14 mouse cellular contexts compared by ENCODE assay signal in genomic region chr8:122312553-122312952, GRCm38 (mm10). TPM values are rescaled to one million over a fixed set of nuclear protein-coding genes. Genes with fewer than 3 reads are reported as not detected.
DNase-seq lines count a peak whose midpoint lies in the region; ATAC-seq and TF ChIP-seq lines count a peak whose summit lies in the region.
"Had no signal": no experiment of that assay in that cellular context is flagged by ENCODE, and none has a peak within 500 bp of the region (broad histone marks: within the 10 kb centered on the region; RNA-seq: fewer than 3 reads in every experiment).

No protein-coding gene starts in this region.

- no peak for DNase-seq in forebrain, embryonic 11.5 days (ENCODE audit: low spot score)
- DNase-seq in forebrain, embryonic 14.5 days (ENCODE audit: low spot score) = no peak
- DNase-seq in liver = peak; percentile 60
- DNase-seq in stomach, postnatal 0 days (ENCODE audit: low spot score) = no peak
- DNase-seq in layer of hippocampus, adult 8-10 months (ENCODE audit: low spot score in 2 of 2) = no peak
- DNase-seq: cerebellum, adult 2 months; gastrocnemius, postnatal 10 days; midbrain, embryonic 14.5 days had no signal

- no peak overlapping the region for H3K4me2 ChIP-seq in forebrain, embryonic 11.5 days (ENCODE audit: low read depth, low read length, severe bottlenecking)
- no peak overlapping the region for H3K4me2 ChIP-seq in forebrain, embryonic 14.5 days (ENCODE audit: low read length)
- no peak overlapping the region for H3K4me2 ChIP-seq in intestine, embryonic 15.5 days (replicated peaks)
- H3K4me2 ChIP-seq in intestine, postnatal 0 days (replicated peaks; ENCODE audit: low read depth) = no peak overlapping the region
- H3K4me2 ChIP-seq in stomach, postnatal 0 days (replicated peaks; ENCODE audit: low read depth) = no peak overlapping the region
- H3K4me2 ChIP-seq: hindbrain, embryonic 15.5 days had no signal

- no peak for TF ChIP-seq EP300 in stomach, postnatal 0 days (optimal IDR thresholded peaks at IDR 0.05)

- H3K9me3 ChIP-seq in forebrain, embryonic 11.5 days (ENCODE audit: control insufficient read depth, low read length) = no peaks in the 10 kb centered on the region
- H3K9me3 ChIP-seq in forebrain, embryonic 14.5 days (replicated peaks; ENCODE audit: control insufficient read depth, low read length) = no peaks in the 10 kb centered on the region
- H3K9me3 ChIP-seq in intestine, embryonic 15.5 days = no peaks in the 10 kb centered on the region
- H3K9me3 ChIP-seq in intestine, postnatal 0 days (ENCODE audit: control insufficient read depth) = no peaks in the 10 kb centered on the region
- H3K9me3 ChIP-seq in stomach, postnatal 0 days (ENCODE audit: control insufficient read depth, low read length) = no peaks in the 10 kb centered on the region
- H3K9me3 ChIP-seq: hindbrain, embryonic 15.5 days had no signal

- no peak overlapping the region for H3K4me3 ChIP-seq in forebrain, embryonic 11.5 days (ENCODE audit: low read depth, low read length)
- no peak overlapping the region for H3K4me3 ChIP-seq in forebrain, embryonic 14.5 days (ENCODE audit: low read depth, low read length)
- no peak overlapping the region for H3K4me3 ChIP-seq in intestine, embryonic 15.5 days (replicated peaks)
- no peak overlapping the region for H3K4me3 ChIP-seq in intestine, postnatal 0 days (ENCODE audit: low read depth, low read length)
- no peak overlapping the region for H3K4me3 ChIP-seq in stomach, postnatal 0 days (ENCODE audit: low read depth, low read length)
- H3K4me3 ChIP-seq: hindbrain, embryonic 15.5 days had no signal

- no peak overlapping the region for H3K9ac ChIP-seq in forebrain, embryonic 11.5 days (ENCODE audit: low read length)
- no peak overlapping the region for H3K9ac ChIP-seq in forebrain, embryonic 14.5 days (ENCODE audit: low read length)
- H3K9ac ChIP-seq in intestine, embryonic 15.5 days = no peak overlapping the region
- no peak overlapping the region for H3K9ac ChIP-seq in intestine, postnatal 0 days (ENCODE audit: low read depth, low read length)
- H3K9ac ChIP-seq in stomach, postnatal 0 days (ENCODE audit: low read length) = no peak overlapping the region
- H3K9ac ChIP-seq: hindbrain, embryonic 15.5 days had no signal

- no peaks in the 10 kb centered on the region for H3K36me3 ChIP-seq in forebrain, embryonic 11.5 days (ENCODE audit: control insufficient read depth, insufficient read depth, low read length)
- no peaks in the 10 kb centered on the region for H3K36me3 ChIP-seq in forebrain, embryonic 14.5 days (ENCODE audit: control insufficient read depth, insufficient read depth, low read length)
- no peaks in the 10 kb centered on the region for H3K36me3 ChIP-seq in intestine, embryonic 15.5 days
- H3K36me3 ChIP-seq in intestine, postnatal 0 days (ENCODE audit: control insufficient read depth, insufficient read depth) = peaks cover 18% of the 10 kb centered on the region; the same call in 1 of the 2 replicates
- 0 out of 2 replicates have a peak, but pooled peaks cover 2% of the 10 kb centered on the region for H3K36me3 ChIP-seq in stomach, postnatal 0 days (ENCODE audit: control insufficient read depth, insufficient read depth, low read length)
- H3K36me3 ChIP-seq: hindbrain, embryonic 15.5 days had no signal

- 0 out of 2 replicates have a peak overlapping the region, but pooled peaks have one; percentile 3 for H3K27ac ChIP-seq in forebrain, embryonic 11.5 days (ENCODE audit: low read depth, low read length)
- no peak overlapping the region for H3K27ac ChIP-seq in forebrain, embryonic 14.5 days (ENCODE audit: low read depth, low read length)
- H3K27ac ChIP-seq in intestine, embryonic 15.5 days = peak overlapping the region; percentile 54; the same call in 1 of the 2 replicates
- no peak overlapping the region for H3K27ac ChIP-seq in intestine, postnatal 0 days (ENCODE audit: low read depth, low read length)
- 0 out of 2 replicates have a peak overlapping the region, but pooled peaks have one; percentile 3 for H3K27ac ChIP-seq in stomach, postnatal 0 days (replicated peaks)
- H3K27ac ChIP-seq: hindbrain, embryonic 15.5 days had no signal

- no peak for TF ChIP-seq CTCF in intestine, postnatal 0 days (IDR thresholded peaks at IDR 0.05; ENCODE audit: low read depth)
- no peak for TF ChIP-seq CTCF in stomach, postnatal 0 days (IDR thresholded peaks at IDR 0.05; ENCODE audit: low read depth)

- ATAC-seq in forebrain, embryonic 11.5 days (replicated peaks; ENCODE audit: low FRiP score) = no peak
- ATAC-seq in forebrain, embryonic 14.5 days = no peak
- ATAC-seq in intestine, embryonic 15.5 days = no peak
- ATAC-seq in intestine, postnatal 0 days = no peak
- ATAC-seq in stomach, postnatal 0 days (ENCODE audit: low FRiP score, low TSS enrichment) = no peak
- ATAC-seq in granulocyte monocyte progenitor cell, adult 5-6 weeks (replicated peaks; ENCODE audit: poor library complexity, severe bottlenecking) = no peak
- ATAC-seq: lung, postnatal 0 days had no signal

- WGBS in forebrain, embryonic 11.5 days = 76% methylated on average over 2 of the region's 2 CpGs
- 83% methylated on average over 2 of the region's 2 CpGs for WGBS in forebrain, embryonic 14.5 days
- 80% methylated on average over 2 of the region's 2 CpGs for WGBS in intestine, embryonic 15.5 days
- 82% methylated on average over 2 of the region's 2 CpGs for WGBS in intestine, postnatal 0 days
- 60% methylated on average over 2 of the region's 2 CpGs for WGBS in stomach, postnatal 0 days

- H3K4me1 ChIP-seq in forebrain, embryonic 11.5 days (replicated peaks; ENCODE audit: control insufficient read depth, insufficient read depth, low read length) = no peaks in the 10 kb centered on the region
- 0 out of 2 replicates have a peak, but pooled peaks cover 2% of the 10 kb centered on the region for H3K4me1 ChIP-seq in forebrain, embryonic 14.5 days (ENCODE audit: control insufficient read depth, insufficient read depth, low read length)
- H3K4me1 ChIP-seq in intestine, embryonic 15.5 days (replicated peaks) = peaks cover 82% of the 10 kb centered on the region
- H3K4me1 ChIP-seq in intestine, postnatal 0 days (replicated peaks; ENCODE audit: control insufficient read depth, insufficient read depth, low read length) = peaks cover 16% of the 10 kb centered on the region
- no peaks in the 10 kb centered on the region for H3K4me1 ChIP-seq in stomach, postnatal 0 days (replicated peaks; ENCODE audit: control insufficient read depth, insufficient read depth)

- no peaks in the 10 kb centered on the region for H3K27me3 ChIP-seq in forebrain, embryonic 11.5 days (ENCODE audit: control insufficient read depth, insufficient read depth, low read length)
- no peaks in the 10 kb centered on the region for H3K27me3 ChIP-seq in forebrain, embryonic 14.5 days (replicated peaks; ENCODE audit: control insufficient read depth, insufficient read depth, low read length)
- no peaks in the 10 kb centered on the region for H3K27me3 ChIP-seq in intestine, embryonic 15.5 days (replicated peaks)
- H3K27me3 ChIP-seq in intestine, postnatal 0 days (replicated peaks; ENCODE audit: control insufficient read depth, insufficient read depth, low read length) = no peaks in the 10 kb centered on the region
- no peaks in the 10 kb centered on the region for H3K27me3 ChIP-seq in stomach, postnatal 0 days (ENCODE audit: control insufficient read depth, insufficient read depth, low read length)
- H3K27me3 ChIP-seq: hindbrain, embryonic 15.5 days had no signal

RNA-seq across cellular contexts. Expression of gene Zfpm1, which starts 30.6 kb away (rescaled TPM):
- 1.4 and 2.1 TPM in 2 replicates for polyA plus RNA-seq in forebrain, embryonic 11.5 days (2014; fragmentation: Nextera tagmentation; extraction: Ambion mirVana)
- 0.41 and 0.47 TPM in 2 replicates for polyA plus RNA-seq in forebrain, embryonic 14.5 days (2014; fragmentation: Nextera tagmentation; extraction: Ambion mirVana)
- polyA plus RNA-seq in intestine, embryonic 15.5 days (2015; fragmentation: Nextera tagmentation; extraction: Ambion mirVana) = 4.9 and 5.2 TPM in 2 replicates
- 7.7 and 9.8 TPM in 2 replicates for polyA plus RNA-seq in intestine, postnatal 0 days (2015; fragmentation: Nextera tagmentation; extraction: Ambion mirVana)
- polyA plus RNA-seq in stomach, postnatal 0 days (2015; fragmentation: Nextera tagmentation; extraction: Ambion mirVana) = 2.3 and 2.8 TPM in 2 replicates
- total RNA-seq in layer of hippocampus, adult 8-10 months (2022) = 10 to 100 TPM; 37.3 to 45.5 (median 41.5) TPM
- total RNA-seq in granulocyte monocyte progenitor cell, adult 5-6 weeks (2014; fragmentation: Nextera tagmentation) = 1.7 and 3.4 TPM in 2 replicates
- total RNA-seq in granulocyte monocyte progenitor cell, adult 5-6 weeks (2017) = 5.5 and 7.9 TPM in 2 replicates

RNA-seq across cellular contexts. Expression of gene Trhr2, which starts 48.0 kb away (rescaled TPM):
- not detected in 2 replicates for polyA plus RNA-seq in forebrain, embryonic 11.5 days (2014; fragmentation: Nextera tagmentation; extraction: Ambion mirVana)
- not detected in 2 replicates for polyA plus RNA-seq in forebrain, embryonic 14.5 days (2014; fragmentation: Nextera tagmentation; extraction: Ambion mirVana)
- not detected in 2 replicates for polyA plus RNA-seq in intestine, embryonic 15.5 days (2015; fragmentation: Nextera tagmentation; extraction: Ambion mirVana)
- not detected in 2 replicates for polyA plus RNA-seq in intestine, postnatal 0 days (2015; fragmentation: Nextera tagmentation; extraction: Ambion mirVana)
- polyA plus RNA-seq in stomach, postnatal 0 days (2015; fragmentation: Nextera tagmentation; extraction: Ambion mirVana) = not detected in 2 replicates
- 1 to 10 TPM in 3 of 4 experiments, under 1 TPM in 1; 0.31 to 1.8 (median 1.4) TPM for total RNA-seq in layer of hippocampus, adult 8-10 months (2022)
- not detected in 2 replicates for total RNA-seq in granulocyte monocyte progenitor cell, adult 5-6 weeks (2014; fragmentation: Nextera tagmentation)
- not detected in 2 replicates for total RNA-seq in granulocyte monocyte progenitor cell, adult 5-6 weeks (2017)
- total RNA-seq: gastrocnemius, postnatal 10 days had no signal
- polyA plus RNA-seq: kidney, embryonic 14.5 days; lung, postnatal 0 days; midbrain, embryonic 14.5 days had no signal

Comparison
In these comparisons a context has a peak if more than half of its experiments do, and no peak if none do; other contexts are left out.
1. H3K27ac ChIP-seq: peak in forebrain, embryonic 11.5 days (single experiment), intestine, embryonic 15.5 days (single experiment) and stomach, postnatal 0 days (single experiment); none in forebrain, embryonic 14.5 days (single experiment) and intestine, postnatal 0 days (single experiment).